Mouse (Mus musculus) myocyte (in vitro differentiated cells): ENCODE measurements around the gene Ormdl2.

Source experiments
- MYOD1 ChIP-seq, 3 experiments: IDR thresholded peaks; one replicate each; pipeline ENCODE4 v1.6.1; 2011; ENCODE audit warnings: control low read depth in 2 of 3, low read depth in 2 of 3, mild to moderate bottlenecking in 2 of 3, moderate library complexity in 1 of 3; ENCODE audit not compliant: insufficient read length in 2 of 3, control insufficient read depth in 1 of 3
- POLR2A ChIP-seq: IDR thresholded peaks from one replicate; pipeline ENCODE4 v1.6.1; 2011; ENCODE audit warnings: low read depth, mild to moderate bottlenecking, control low read depth, moderate library complexity; ENCODE audit not compliant: insufficient read length
- SRF ChIP-seq: IDR thresholded peaks from one replicate; pipeline ENCODE4 v1.6.1; 2011; ENCODE audit warnings: low read depth; ENCODE audit not compliant: control insufficient read depth, insufficient read length

DNA sequence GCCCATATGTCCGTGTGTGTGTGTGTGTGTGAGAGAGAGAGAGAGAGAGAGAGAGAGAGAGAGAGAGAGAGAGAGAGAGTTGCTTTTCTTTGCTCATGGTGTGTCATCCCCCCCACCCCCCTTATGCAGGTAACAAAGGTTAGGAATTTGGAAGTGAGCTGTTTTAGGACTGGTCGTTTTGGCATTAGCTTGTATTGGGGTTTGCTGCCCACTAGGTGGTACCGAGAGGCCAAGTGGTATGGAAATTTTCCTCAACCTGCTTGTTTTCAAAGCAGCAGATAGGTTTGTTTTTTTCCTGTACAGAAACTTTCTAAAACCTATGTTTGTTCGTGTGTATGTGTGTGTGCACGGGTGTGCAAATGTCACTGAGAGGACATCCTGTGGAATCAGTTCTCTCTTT, 47.8 kb downstream of the Ormdl2 start:
- TF ChIP-seq POLR2A (no peak), SRF (no peak), MYOD1 (IDR thresholded peaks at IDR 0.05; ENCODE audit: control insufficient read depth in 1 of 3, insufficient read length in 2 of 3, low read depth in 2 of 3) (no peak)
